Mouse (Mus musculus): Measurements from ENCODE around the gene Fdps. TPM values are rescaled to one million over a fixed set of nuclear protein-coding genes. Genes with fewer than 3 reads are reported as not detected.

The Fdps gene
- polyA plus RNA-seq (2015; fragmentation: Illumina TruSeq; extraction: RNeasy Lipid Tissue Mini Kit (QIAGEN cat#74804); ENCODE audit: low read depth, low replicate concordance): 98.7 TPM

DNA sequence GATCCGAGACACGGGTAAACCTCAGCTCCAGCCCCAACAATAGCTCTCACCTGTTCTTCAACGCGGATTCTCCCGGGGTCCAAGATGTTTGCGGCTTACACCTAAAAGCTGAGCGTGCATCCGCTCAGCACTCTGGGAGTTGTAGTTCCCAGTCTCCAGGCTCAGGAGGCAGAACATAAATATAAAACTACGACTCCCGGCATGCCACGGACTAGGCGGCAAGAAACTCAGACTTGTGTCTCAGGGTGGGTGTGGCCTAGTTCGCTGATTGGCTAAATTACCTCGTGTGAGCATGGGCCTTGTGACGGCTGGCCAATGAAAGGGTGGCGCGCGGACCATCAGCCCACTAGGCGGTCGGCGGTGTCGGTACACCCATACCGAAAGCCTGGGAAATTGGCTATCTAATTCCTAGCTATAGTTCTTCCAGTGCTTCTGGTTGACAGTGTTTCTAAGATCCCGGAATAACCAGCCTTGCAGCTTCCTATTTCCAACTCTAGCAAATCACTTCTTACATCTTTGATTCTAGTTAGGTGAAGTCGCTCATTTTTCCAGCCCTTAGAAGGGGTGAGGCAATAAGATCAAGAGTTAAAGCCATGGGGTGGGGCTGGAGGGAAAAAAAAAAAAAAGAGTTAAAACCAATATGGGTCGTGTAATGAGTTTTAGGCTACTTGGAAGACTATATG lies at the start of gene Fdps:
Gene Fdps (minus strand): TSS at position 148 of the 683 bp plus-strand sequence.

GRCm38 (mm10) chr3:89135958-89136357 lies 34.2 kb upstream of the Fdps start, which contains the start of gene Pklr:
TSS of gene Pklr (plus strand) at chr3:89136142.

DNA sequence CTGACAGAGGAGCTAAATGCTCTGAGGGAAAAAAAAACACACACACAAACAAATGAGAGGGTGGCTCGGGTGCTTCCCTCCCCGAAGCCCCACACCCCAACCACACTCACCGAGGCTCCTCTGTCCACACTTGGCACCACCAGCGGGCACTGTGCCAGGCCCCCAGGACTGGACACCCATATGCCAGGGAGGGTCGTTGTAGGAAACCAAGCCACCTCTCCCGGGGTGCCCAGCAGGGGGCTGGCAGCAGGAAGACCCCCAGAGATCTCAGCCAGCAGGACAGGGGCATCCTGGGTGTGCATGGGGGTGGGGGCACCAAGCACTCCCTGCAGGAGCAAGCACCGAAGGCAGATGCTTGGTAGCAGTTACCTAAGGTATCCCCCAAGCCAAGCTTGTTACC lies 948 bp downstream of the Fdps start, which contains the start of gene Gm43738:
Gene Gm43738 (minus strand): TSS at position 289 of the 400 bp plus-strand sequence.

DNA sequence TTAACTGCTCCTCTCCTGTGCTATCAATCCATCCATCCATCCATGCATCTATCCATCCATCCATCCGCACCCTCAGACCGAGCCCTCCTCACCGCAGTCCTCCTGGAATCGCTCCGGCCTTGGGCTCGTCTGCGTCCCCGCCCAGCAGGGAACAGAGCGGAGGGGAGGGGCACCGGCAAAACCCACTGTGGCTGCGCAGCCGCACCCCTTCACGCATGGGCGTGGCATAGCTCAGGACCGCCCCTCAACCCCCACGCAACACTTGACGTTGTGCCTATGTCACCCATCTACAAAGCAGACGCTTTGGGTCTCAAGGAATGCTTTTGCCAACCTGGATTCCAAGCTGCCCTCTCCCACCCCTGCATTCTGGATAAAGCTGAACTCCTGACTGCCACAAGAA lies 8.6 kb downstream of the Fdps start, which contains the start of gene Rusc1:
Gene Rusc1 (minus strand): TSS at position 137 of the 400 bp plus-strand sequence.

Other genes with a start within 250 kb of the Fdps start
- 20.6 TPM for gene Msto1, start 188.0 kb downstream of the Fdps start, polyA plus RNA-seq (2015; fragmentation: Illumina TruSeq; extraction: RNeasy Lipid Tissue Mini Kit (QIAGEN cat#74804); ENCODE audit: low read depth, low replicate concordance)
- 33.9 TPM for gene Ash1l, start 151.3 kb downstream of the Fdps start, polyA plus RNA-seq (2015; fragmentation: Illumina TruSeq; extraction: RNeasy Lipid Tissue Mini Kit (QIAGEN cat#74804); ENCODE audit: low read depth, low replicate concordance)
- 140 TPM for gene Dap3, start 150.8 kb downstream of the Fdps start, polyA plus RNA-seq (2015; fragmentation: Illumina TruSeq; extraction: RNeasy Lipid Tissue Mini Kit (QIAGEN cat#74804); ENCODE audit: low read depth, low replicate concordance)
- 130 TPM for gene Rusc1, start 8.6 kb downstream of the Fdps start, polyA plus RNA-seq (2015; fragmentation: Illumina TruSeq; extraction: RNeasy Lipid Tissue Mini Kit (QIAGEN cat#74804); ENCODE audit: low read depth, low replicate concordance)
- gene Gm43738, start 860 bp downstream of the Fdps start, polyA plus RNA-seq (2015; fragmentation: Illumina TruSeq; extraction: RNeasy Lipid Tissue Mini Kit (QIAGEN cat#74804); ENCODE audit: low read depth, low replicate concordance): not detected
- not detected for gene Pklr, start 34.2 kb upstream of the Fdps start, polyA plus RNA-seq (2015; fragmentation: Illumina TruSeq; extraction: RNeasy Lipid Tissue Mini Kit (QIAGEN cat#74804); ENCODE audit: low read depth, low replicate concordance)
- gene Hcn3, start 58.2 kb upstream of the Fdps start, polyA plus RNA-seq (2015; fragmentation: Illumina TruSeq; extraction: RNeasy Lipid Tissue Mini Kit (QIAGEN cat#74804); ENCODE audit: low read depth, low replicate concordance): 8.9 TPM
- 35.8 TPM for gene Clk2, start 62.8 kb upstream of the Fdps start, polyA plus RNA-seq (2015; fragmentation: Illumina TruSeq; extraction: RNeasy Lipid Tissue Mini Kit (QIAGEN cat#74804); ENCODE audit: low read depth, low replicate concordance)
- gene Scamp3, start 75.5 kb upstream of the Fdps start, polyA plus RNA-seq (2015; fragmentation: Illumina TruSeq; extraction: RNeasy Lipid Tissue Mini Kit (QIAGEN cat#74804); ENCODE audit: low read depth, low replicate concordance): 70.0 TPM
- gene Fam189b, start 81.2 kb upstream of the Fdps start, polyA plus RNA-seq (2015; fragmentation: Illumina TruSeq; extraction: RNeasy Lipid Tissue Mini Kit (QIAGEN cat#74804); ENCODE audit: low read depth, low replicate concordance): 38.8 TPM
- gene Gba, start 101.0 kb upstream of the Fdps start, polyA plus RNA-seq (2015; fragmentation: Illumina TruSeq; extraction: RNeasy Lipid Tissue Mini Kit (QIAGEN cat#74804); ENCODE audit: low read depth, low replicate concordance): 53.9 TPM
- gene Thbs3, start 113.2 kb upstream of the Fdps start, polyA plus RNA-seq (2015; fragmentation: Illumina TruSeq; extraction: RNeasy Lipid Tissue Mini Kit (QIAGEN cat#74804); ENCODE audit: low read depth, low replicate concordance): 26.1 TPM
- 99.5 TPM for gene Mtx1, start 125.1 kb upstream of the Fdps start, polyA plus RNA-seq (2015; fragmentation: Illumina TruSeq; extraction: RNeasy Lipid Tissue Mini Kit (QIAGEN cat#74804); ENCODE audit: low read depth, low replicate concordance)
- gene Muc1, start 127.1 kb upstream of the Fdps start, polyA plus RNA-seq (2015; fragmentation: Illumina TruSeq; extraction: RNeasy Lipid Tissue Mini Kit (QIAGEN cat#74804); ENCODE audit: low read depth, low replicate concordance): 0.33 TPM
- 68.5 TPM for gene Krtcap2, start 144.0 kb upstream of the Fdps start, polyA plus RNA-seq (2015; fragmentation: Illumina TruSeq; extraction: RNeasy Lipid Tissue Mini Kit (QIAGEN cat#74804); ENCODE audit: low read depth, low replicate concordance)
- 53.6 TPM for gene Trim46, start 144.3 kb upstream of the Fdps start, polyA plus RNA-seq (2015; fragmentation: Illumina TruSeq; extraction: RNeasy Lipid Tissue Mini Kit (QIAGEN cat#74804); ENCODE audit: low read depth, low replicate concordance)
- 107 TPM for gene Dpm3, start 157.4 kb upstream of the Fdps start, polyA plus RNA-seq (2015; fragmentation: Illumina TruSeq; extraction: RNeasy Lipid Tissue Mini Kit (QIAGEN cat#74804); ENCODE audit: low read depth, low replicate concordance)
- gene Slc50a1, start 168.6 kb upstream of the Fdps start, polyA plus RNA-seq (2015; fragmentation: Illumina TruSeq; extraction: RNeasy Lipid Tissue Mini Kit (QIAGEN cat#74804); ENCODE audit: low read depth, low replicate concordance): 61.6 TPM
- 9.0 TPM for gene Efna1, start 179.2 kb upstream of the Fdps start, polyA plus RNA-seq (2015; fragmentation: Illumina TruSeq; extraction: RNeasy Lipid Tissue Mini Kit (QIAGEN cat#74804); ENCODE audit: low read depth, low replicate concordance)
- gene Efna3, start 221.0 kb upstream of the Fdps start, polyA plus RNA-seq (2015; fragmentation: Illumina TruSeq; extraction: RNeasy Lipid Tissue Mini Kit (QIAGEN cat#74804); ENCODE audit: low read depth, low replicate concordance): 43.7 TPM
- gene Efna4, start 236.1 kb upstream of the Fdps start, polyA plus RNA-seq (2015; fragmentation: Illumina TruSeq; extraction: RNeasy Lipid Tissue Mini Kit (QIAGEN cat#74804); ENCODE audit: low read depth, low replicate concordance): not detected
- 137 TPM for gene Adam15, start 248.0 kb upstream of the Fdps start, polyA plus RNA-seq (2015; fragmentation: Illumina TruSeq; extraction: RNeasy Lipid Tissue Mini Kit (QIAGEN cat#74804); ENCODE audit: low read depth, low replicate concordance)

All from brain, adult 10 weeks (tissue).